Mouse (Mus musculus): ENCODE data around the gene Rpgrip1. TPM values are rescaled to one million over a fixed set of nuclear protein-coding genes. Genes with fewer than 3 reads are reported as not detected.

Rpgrip1 gene
- polyA plus RNA-seq, 1 experiment from 2014 or later, result 52.4 TPM

GRCm38 (mm10) chr14:52123918-52124317 is 13.4 kb downstream of the Rpgrip1 start:
- no peak overlapping the region for H3K9ac ChIP-seq
- H3K36me3 ChIP-seq, result no peaks in the 10 kb centered on the region
- ATAC-seq (ENCODE audit: low FRiP score, low read depth), result peak; percentile 6; the same call in 1 of the 2 replicates
- H3K27me3 ChIP-seq, result no peaks in the 10 kb centered on the region
- WGBS, result 22% methylated on average over 4 of the region's 4 CpGs
- H3K4me3 ChIP-seq, result no peak overlapping the region
- H3K4me1 ChIP-seq (replicated peaks), result peaks cover 7% of the 10 kb centered on the region
- no peak overlapping the region for H3K27ac ChIP-seq (replicated peaks)
- no peak overlapping the region for H3K4me2 ChIP-seq
- no peaks in the 10 kb centered on the region for H3K9me3 ChIP-seq

GRCm38 (mm10) chr14:52124636-52125035 is 14.1 kb downstream of the Rpgrip1 start:
- no peak for ATAC-seq (ENCODE audit: low FRiP score, low read depth)
- H3K4me1 ChIP-seq (replicated peaks), result peaks cover 6% of the 10 kb centered on the region; the same call in 1 of the 2 replicates
- H3K9me3 ChIP-seq, result no peaks in the 10 kb centered on the region
- H3K4me2 ChIP-seq, result no peak overlapping the region
- H3K36me3 ChIP-seq, result no peaks in the 10 kb centered on the region
- no peaks in the 10 kb centered on the region for H3K27me3 ChIP-seq
- no peak overlapping the region for H3K4me3 ChIP-seq
- 96% methylated on average over 3 of the region's 3 CpGs for WGBS
- H3K27ac ChIP-seq (replicated peaks), result no peak overlapping the region
- H3K9ac ChIP-seq, result no peak overlapping the region

- Histone ChIP-seq H3K4me3 (no peak overlapping the region), H3K9ac (no peak overlapping the region), H3K4me1 (replicated peaks) (no peaks in the 10 kb centered on the region), H3K4me2 (no peak overlapping the region), H3K9me3 (no peaks in the 10 kb centered on the region), H3K27ac (replicated peaks) (no peak overlapping the region), H3K27me3 (no peaks in the 10 kb centered on the region), H3K36me3 (no peaks in the 10 kb centered on the region)
- no peak for ATAC-seq (ENCODE audit: low FRiP score, low read depth)
- 85% methylated on average over 5 of the region's 5 CpGs for WGBS
Observed at GRCm38 (mm10) chr14:52133584-52133983, 23.1 kb downstream of the Rpgrip1 start.

- Histone ChIP-seq H3K27me3 (no peaks in the 10 kb centered on the region), H3K9ac (no peak overlapping the region), H3K4me2 (0 out of 2 replicates have a peak overlapping the region, but pooled peaks have one; percentile 11), H3K4me1 (replicated peaks) (no peaks in the 10 kb centered on the region), H3K4me3 (no peak overlapping the region), H3K36me3 (no peaks in the 10 kb centered on the region), H3K9me3 (no peaks in the 10 kb centered on the region), H3K27ac (replicated peaks) (no peak overlapping the region)
- 64% methylated on average over 19 of the region's 19 CpGs for WGBS
- no peak for ATAC-seq (ENCODE audit: low FRiP score, low read depth)
Observed at GRCm38 (mm10) chr14:52140577-52141444, 30.3 kb downstream of the Rpgrip1 start.

GRCm38 (mm10) chr14:52141445-52142127 is 31.1 kb downstream of the Rpgrip1 start:
- H3K36me3 ChIP-seq, result no peaks in the 10 kb centered on the region
- no peaks in the 10 kb centered on the region for H3K27me3 ChIP-seq
- WGBS, result 83% methylated on average over 16 of the region's 16 CpGs
- H3K4me1 ChIP-seq (replicated peaks), result no peaks in the 10 kb centered on the region
- no peak overlapping the region for H3K27ac ChIP-seq (replicated peaks)
- H3K9ac ChIP-seq, result no peak overlapping the region
- ATAC-seq (ENCODE audit: low FRiP score, low read depth), result no peak
- no peak overlapping the region for H3K4me3 ChIP-seq
- H3K9me3 ChIP-seq, result no peaks in the 10 kb centered on the region
- no peak overlapping the region for H3K4me2 ChIP-seq

GRCm38 (mm10) chr14:52144165-52144564 is 33.7 kb downstream of the Rpgrip1 start:
- Histone ChIP-seq H3K27ac (replicated peaks) (no peak overlapping the region), H3K36me3 (no peaks in the 10 kb centered on the region), H3K27me3 (no peaks in the 10 kb centered on the region), H3K4me3 (no peak overlapping the region), H3K9me3 (no peaks in the 10 kb centered on the region), H3K9ac (no peak overlapping the region), H3K4me2 (no peak overlapping the region), H3K4me1 (replicated peaks) (no peaks in the 10 kb centered on the region)
- 91% methylated on average over 4 of the region's 4 CpGs for WGBS
- ATAC-seq (ENCODE audit: low FRiP score, low read depth), result no peak

- H3K27me3 ChIP-seq, result no peaks in the 10 kb centered on the region
- H3K9me3 ChIP-seq, result no peaks in the 10 kb centered on the region
- no peak overlapping the region for H3K27ac ChIP-seq (replicated peaks)
- no peak for ATAC-seq (ENCODE audit: low FRiP score, low read depth)
- no peak overlapping the region for H3K4me2 ChIP-seq
- no peaks in the 10 kb centered on the region for H3K36me3 ChIP-seq
- H3K4me1 ChIP-seq (replicated peaks), result no peaks in the 10 kb centered on the region
- 64% methylated on average over 4 of the region's 4 CpGs for WGBS
- no peak overlapping the region for H3K4me3 ChIP-seq
- no peak overlapping the region for H3K9ac ChIP-seq
Observed at GRCm38 (mm10) chr14:52146540-52146939, 36.0 kb downstream of the Rpgrip1 start.

- WGBS, result 60% methylated on average over 4 of the region's 4 CpGs
- Histone ChIP-seq H3K4me1 (replicated peaks) (peaks cover 6% of the 10 kb centered on the region; the same call in 1 of the 2 replicates), H3K27me3 (no peaks in the 10 kb centered on the region), H3K36me3 (no peaks in the 10 kb centered on the region), H3K4me3 (no peak overlapping the region), H3K9ac (no peak overlapping the region), H3K27ac (replicated peaks) (no peak overlapping the region), H3K9me3 (no peaks in the 10 kb centered on the region), H3K4me2 (no peak overlapping the region)
- no peak for ATAC-seq (ENCODE audit: low FRiP score, low read depth)
Observed at GRCm38 (mm10) chr14:52149888-52150287, 39.4 kb downstream of the Rpgrip1 start.

- H3K27ac ChIP-seq (replicated peaks), result 0 out of 2 replicates have a peak overlapping the region, but pooled peaks have one; percentile 9
- no peaks in the 10 kb centered on the region for H3K9me3 ChIP-seq
- no peak overlapping the region for H3K4me3 ChIP-seq
- ATAC-seq (ENCODE audit: low FRiP score, low read depth), result peak; percentile 67; the same call in 1 of the 2 replicates
- no peak overlapping the region for H3K9ac ChIP-seq
- 27% methylated on average over 7 of the region's 7 CpGs for WGBS
- no peaks in the 10 kb centered on the region for H3K36me3 ChIP-seq
- H3K27me3 ChIP-seq, result no peaks in the 10 kb centered on the region
- peak overlapping the region; percentile 23 for H3K4me2 ChIP-seq
- peaks cover 6% of the 10 kb centered on the region; the same call in 1 of the 2 replicates for H3K4me1 ChIP-seq (replicated peaks)
Observed at GRCm38 (mm10) chr14:52152179-52152578, 41.7 kb downstream of the Rpgrip1 start.

GRCm38 (mm10) chr14:52152613-52153012 is 42.1 kb downstream of the Rpgrip1 start:
- H3K4me1 ChIP-seq (replicated peaks), result peaks cover 6% of the 10 kb centered on the region; the same call in 1 of the 2 replicates
- no peak overlapping the region for H3K9ac ChIP-seq
- peak overlapping the region; percentile 23; the same call in 1 of the 2 replicates for H3K4me2 ChIP-seq
- H3K36me3 ChIP-seq, result no peaks in the 10 kb centered on the region
- no peak for ATAC-seq (ENCODE audit: low FRiP score, low read depth)
- H3K4me3 ChIP-seq, result no peak overlapping the region
- H3K27me3 ChIP-seq, result no peaks in the 10 kb centered on the region
- H3K9me3 ChIP-seq, result no peaks in the 10 kb centered on the region
- no peak overlapping the region for H3K27ac ChIP-seq (replicated peaks)
- 45% methylated on average over 3 of the region's 3 CpGs for WGBS

GRCm38 (mm10) chr14:52155008-52155407 is 44.5 kb downstream of the Rpgrip1 start:
- 87% methylated on average over 2 of the region's 2 CpGs for WGBS
- no peak for ATAC-seq (ENCODE audit: low FRiP score, low read depth)
- peaks cover 19% of the 10 kb centered on the region for H3K36me3 ChIP-seq

GRCm38 (mm10) chr14:52160911-52161310 is 50.4 kb downstream of the Rpgrip1 start:
- no peak overlapping the region for H3K9ac ChIP-seq
- no peak overlapping the region for H3K27ac ChIP-seq (replicated peaks)
- peaks cover 70% of the 10 kb centered on the region for H3K36me3 ChIP-seq
- H3K4me3 ChIP-seq, result no peak overlapping the region
- H3K9me3 ChIP-seq, result no peaks in the 10 kb centered on the region
- 82% methylated on average over 6 of the region's 6 CpGs for WGBS
- H3K27me3 ChIP-seq, result no peaks in the 10 kb centered on the region
- no peak overlapping the region for H3K4me2 ChIP-seq
- H3K4me1 ChIP-seq (replicated peaks), result no peaks in the 10 kb centered on the region
- ATAC-seq (ENCODE audit: low FRiP score, low read depth), result no peak

More at GRCm38 (mm10) chr14:52155008-52155407, 44.5 kb downstream of the Rpgrip1 start:
- H3K4me1 ChIP-seq (replicated peaks), result peaks cover 6% of the 10 kb centered on the region; the same call in 1 of the 2 replicates
- no peaks in the 10 kb centered on the region for H3K27me3 ChIP-seq
- no peak overlapping the region for H3K27ac ChIP-seq (replicated peaks)
- no peak overlapping the region for H3K4me3 ChIP-seq
- no peak overlapping the region for H3K9ac ChIP-seq
- H3K4me2 ChIP-seq, result no peak overlapping the region
- no peaks in the 10 kb centered on the region for H3K9me3 ChIP-seq

Data from hindbrain, embryonic 15.5 days (tissue).